Mouse (Mus musculus) testis, postnatal 14 days (tissue): ENCODE results near the gene Fgfr2.

Experiments
- DNase-seq: peaks from one replicate; pipeline ENCODE4 v3.0.0; 2021; ENCODE audit warnings: low spot score

Fgfr2 gene

GRCm38 (mm10) chr7:132608316-132609020 is 514.7 kb downstream of the Fgfr2 start:
- no peak for DNase-seq

- DNase-seq = no peak
These were observed 517.5 kb downstream of the Fgfr2 start for GRCm38 (mm10) chr7:132605689-132606088.

GRCm38 (mm10) chr7:132604720-132605119 is 518.4 kb downstream of the Fgfr2 start:
- DNase-seq = no peak

- DNase-seq = no peak
These were observed 522.2 kb downstream of the Fgfr2 start for GRCm38 (mm10) chr7:132600926-132601325.

- no peak for DNase-seq
These were observed 523.1 kb downstream of the Fgfr2 start for GRCm38 (mm10) chr7:132600026-132600425.

GRCm38 (mm10) chr7:132599071-132599975 is 523.8 kb downstream of the Fgfr2 start, which contains the start of gene Nkx1-2:
Nkx1-2 (minus strand) TSS chr7:132599637.
- DNase-seq = no peak

GRCm38 (mm10) chr7:132597251-132598041 is 525.7 kb downstream of the Fgfr2 start:
- no peak for DNase-seq

GRCm38 (mm10) chr7:132596557-132597250 is 526.4 kb downstream of the Fgfr2 start:
- DNase-seq = no peak

GRCm38 (mm10) chr7:132595787-132596186 is 527.4 kb downstream of the Fgfr2 start:
- no peak for DNase-seq

GRCm38 (mm10) chr7:132594325-132594724 is 528.8 kb downstream of the Fgfr2 start:
- DNase-seq = no peak

- DNase-seq = no peak
These were observed 529.4 kb downstream of the Fgfr2 start for GRCm38 (mm10) chr7:132593762-132594161.

GRCm38 (mm10) chr7:132589610-132590009 is 533.5 kb downstream of the Fgfr2 start:
- DNase-seq = no peak

- no peak for DNase-seq
These were observed 536.0 kb downstream of the Fgfr2 start for GRCm38 (mm10) chr7:132587167-132587566.

GRCm38 (mm10) chr7:132585695-132586491 is 537.3 kb downstream of the Fgfr2 start:
- no peak for DNase-seq

- no peak for DNase-seq
These were observed 541.7 kb downstream of the Fgfr2 start for GRCm38 (mm10) chr7:132581441-132581840.

- DNase-seq = no peak
These were observed 542.6 kb downstream of the Fgfr2 start for GRCm38 (mm10) chr7:132580511-132580910.

GRCm38 (mm10) chr7:132576891-132577290 is 546.3 kb downstream of the Fgfr2 start:
- no peak for DNase-seq

- DNase-seq = peak; percentile 95
These were observed 547.0 kb downstream of the Fgfr2 start, which contains the start of gene Oat for GRCm38 (mm10) chr7:132576116-132576650. Oat (minus strand) TSS chr7:132576398.

GRCm38 (mm10) chr7:132575623-132576022 is 547.5 kb downstream of the Fgfr2 start:
- peak; percentile 80 for DNase-seq

GRCm38 (mm10) chr7:132574646-132575045 is 548.5 kb downstream of the Fgfr2 start:
- no peak for DNase-seq
